In the genomic region with DNA sequence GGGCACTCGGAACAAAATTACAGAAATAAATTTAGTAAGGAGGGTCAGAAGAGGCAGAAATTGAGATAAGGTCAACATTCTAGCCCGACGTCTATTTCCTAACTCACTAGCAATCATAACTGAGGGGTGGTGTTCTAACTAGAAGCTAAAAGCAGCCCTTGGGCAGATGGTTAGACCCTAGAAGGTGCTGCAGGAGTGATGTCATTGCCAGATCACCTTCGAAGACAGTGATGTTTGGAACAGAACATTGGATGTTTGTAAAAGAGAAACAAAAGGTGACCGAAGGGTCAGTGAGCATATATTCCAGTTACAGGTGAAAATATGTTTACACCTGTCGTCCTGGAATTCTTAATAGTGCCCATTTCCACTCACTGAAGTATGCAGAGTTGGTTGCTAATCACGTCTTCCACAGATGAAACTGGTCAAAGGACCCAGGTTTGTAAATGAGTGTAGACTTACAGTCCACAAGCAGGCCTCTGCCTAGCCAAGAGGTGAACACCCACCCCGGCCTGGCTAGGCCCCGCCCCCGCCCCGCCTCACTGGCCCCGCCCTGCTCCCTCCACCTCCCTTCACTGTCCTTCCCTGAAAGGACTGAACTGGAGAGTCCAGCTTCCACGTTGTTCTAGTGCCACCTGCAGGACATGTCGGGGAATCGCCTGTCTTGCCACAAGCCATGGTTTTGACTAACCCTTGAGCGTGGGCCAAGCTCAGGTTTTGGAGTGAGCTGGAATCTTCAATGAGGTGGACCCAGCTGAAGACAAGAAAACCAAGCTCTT, we compare ENCODE assay signal across 8 mouse cellular contexts. TPM values are rescaled to one million over a fixed set of nuclear protein-coding genes. Genes with fewer than 3 reads are reported as not detected.
A peak's percentile ranks its signal among the peaks of the same experiment; 100 is the strongest.
DNase-seq lines count a peak whose midpoint lies in the region; ATAC-seq and TF ChIP-seq lines count a peak whose summit lies in the region.

No protein-coding gene starts in this region.

- intact Hi-C loops in left cerebral cortex, adult 2 months (cut with DNase I) = loop anchor here (1.0 to 10.0 kb wide), 5 partner anchors 59 to 371 kb away; a partner anchor contains a TSS

- no peak overlapping the region for H3K27ac ChIP-seq in cortical plate, adult 2 months (ENCODE audit: insufficient read depth, low read length)
- H3K27ac ChIP-seq in left cerebral cortex, adult 2 months = no peak overlapping the region

- ATAC-seq in activated CD4-positive, CD25-positive, alpha-beta regulatory T cell, adult 4 months = peak; percentile 84
- peak; percentile 99 for ATAC-seq in megakaryocyte, adult 5-6 weeks (ENCODE audit: poor library complexity, severe bottlenecking)

- no peak overlapping the region for H3K4me3 ChIP-seq in cortical plate, adult 2 months (ENCODE audit: insufficient read depth, low read length)
- no peak overlapping the region for H3K4me3 ChIP-seq in left cerebral cortex, adult 2 months

- TF ChIP-seq POLR2A in cortical plate, adult 2 months (IDR thresholded peaks at IDR 0.05; ENCODE audit: extremely low read depth, insufficient read depth, low read length) = no peak

- peak; percentile 48 to 59 for DNase-seq in gastrocnemius, adult 8-10 months (ENCODE audit: low spot score in 2 of 2)
- DNase-seq in hindlimb bud, embryonic 11.5 days (ENCODE audit: extremely low spot score, low read depth, low spot score) = peak; percentile 75
- peak; percentile 83 to 86 for DNase-seq in left cerebral cortex, adult 2 months (ENCODE audit: extremely low spot score in 1 of 2, low spot score in 2 of 2)
- peak; percentile 82 to 91 for DNase-seq in right cerebral cortex, postnatal 10 days (ENCODE audit: low spot score in 2 of 2)
- peak; percentile 86 for DNase-seq in urinary bladder, postnatal 14 days (ENCODE audit: low spot score)

- TF ChIP-seq CTCF in cortical plate, adult 2 months (IDR thresholded peaks at IDR 0.05; ENCODE audit: extremely low read depth, insufficient read depth, low read length) = peak; percentile 97
- TF ChIP-seq CTCF in left cerebral cortex, adult 2 months (IDR thresholded peaks at IDR 0.05) = peak; percentile 78

- no peaks in the 10 kb centered on the region for H3K4me1 ChIP-seq in cortical plate, adult 2 months (ENCODE audit: control insufficient read depth, insufficient read depth, low read length)

RNA-seq across cellular contexts. Expression of a gene that starts 38.4 kb away (rescaled TPM):
- polyA plus RNA-seq in activated CD4-positive, CD25-positive, alpha-beta regulatory T cell, adult 4 months (2017; shearing (Covaris generic)) = 10 to 100 TPM in 1 of 2 experiments, 1 to 10 TPM in 1; 9.3 to 13.0 TPM
- polyA plus RNA-seq in cortical plate, adult 2 months (2012; rRNA removed) = 40.8 and 44.8 TPM in 2 replicates
- total RNA-seq in gastrocnemius, adult 8-10 months (2022) = 10 to 100 TPM; 35.9 to 40.1 (median 37.6) TPM
- 10 to 100 TPM; 67.7 to 72.5 TPM for total RNA-seq in left cerebral cortex, adult 2 months (2021)
- total RNA-seq in megakaryocyte, adult 5-6 weeks (2015) = 31.9 and 33.6 TPM in 2 replicates
- total RNA-seq in megakaryocyte, adult 5-6 weeks (2017) = 35.5 and 43.4 TPM in 2 replicates
